Mouse (Mus musculus) heart, postnatal 14 days (tissue): ENCODE data around the gene Aoc1. TPM values are rescaled to one million over a fixed set of nuclear protein-coding genes. Genes with fewer than 3 reads are reported as not detected.
A peak's percentile ranks its signal among the peaks of the same experiment; 100 is the strongest.

Experiments used
- DNase-seq, 2 experiments: peaks; one replicate each; pipeline ENCODE4 v3.0.0; 2021 to 2022
- intact Hi-C: fragments of 180-260 bp; cut with DNase I; formaldehyde crosslinking; loops from one replicate; pipeline ENCODE4 v1.15.1; 2025
- long read RNA-seq, 2 experiments: library from polyadenylated mRNA; stranded (forward); transcript quantifications; one replicate each; pipeline ENCODE4 v2.0.0; 2021
- total RNA-seq, 2 experiments: library from RNA; stranded (reverse); gene quantifications; 2 replicates each; pipeline ENCODE4 v1.2.3; 2021

Gene Aoc1
- total RNA-seq: not detected
- long read RNA-seq, experiment 1: 0 reads
- long read RNA-seq, experiment 2: 0 reads

- DNase-seq: no peak
Observed at GRCm38 (mm10) chr6:48872596-48872995, at the start of gene Aoc1. Gene Aoc1, plus strand, starts transcription at chr6:48872896.

GRCm38 (mm10) chr6:48825016-48825415 lies 47.7 kb upstream of the Aoc1 start:
- intact Hi-C loops: no loop called here
- no peak for DNase-seq

More at GRCm38 (mm10) chr6:48872596-48872995, at the start of gene Aoc1:
- intact Hi-C loops: no loop called here

- DNase-seq: no peak
- intact Hi-C loops: no loop called here
Observed at GRCm38 (mm10) chr6:48828976-48829375, 43.7 kb upstream of the Aoc1 start.

- intact Hi-C loops: no loop called here
- no peak for DNase-seq
Observed at GRCm38 (mm10) chr6:48829651-48830050, 43.0 kb upstream of the Aoc1 start.

- DNase-seq: no peak
- intact Hi-C loops: no loop called here
Observed at GRCm38 (mm10) chr6:48830241-48830640, 42.5 kb upstream of the Aoc1 start.

- intact Hi-C loops: no loop called here
- no peak for DNase-seq
Observed at GRCm38 (mm10) chr6:48831141-48831540, 41.6 kb upstream of the Aoc1 start.

GRCm38 (mm10) chr6:48832426-48832825 lies 40.3 kb upstream of the Aoc1 start:
- DNase-seq: no peak
- intact Hi-C loops: no loop called here

GRCm38 (mm10) chr6:48833515-48833914 lies 39.2 kb upstream of the Aoc1 start:
- intact Hi-C loops: no loop called here

GRCm38 (mm10) chr6:48835241-48835640 lies 37.5 kb upstream of the Aoc1 start:
- intact Hi-C loops: no loop called here
- no peak for DNase-seq

More at GRCm38 (mm10) chr6:48833515-48833914, 39.2 kb upstream of the Aoc1 start:
- no peak for DNase-seq

- intact Hi-C loops: no loop called here
- no peak for DNase-seq
Observed at GRCm38 (mm10) chr6:48836146-48836545, 36.5 kb upstream of the Aoc1 start.

- no peak for DNase-seq
- intact Hi-C loops: no loop called here
Observed at GRCm38 (mm10) chr6:48837516-48837915, 35.2 kb upstream of the Aoc1 start.

- intact Hi-C loops: no loop called here
- DNase-seq: no peak
Observed at GRCm38 (mm10) chr6:48838321-48839080, 34.2 kb upstream of the Aoc1 start.

GRCm38 (mm10) chr6:48840371-48840969 lies 32.2 kb upstream of the Aoc1 start, which contains the start of gene Tmem176a:
Gene Tmem176a, plus strand, starts transcription at chr6:48840919.
- intact Hi-C loops: no loop called here
- peak; percentile 45 to 64 for DNase-seq

- intact Hi-C loops: no loop called here
- peak; percentile 90 to 95 for DNase-seq
Observed at GRCm38 (mm10) chr6:48840973-48841625, 31.6 kb upstream of the Aoc1 start, which contains the start of gene Tmem176b. Gene Tmem176b, minus strand, starts transcription at chr6:48841496.

- peak; percentile 35 to 47 for DNase-seq
- intact Hi-C loops: no loop called here
Observed at GRCm38 (mm10) chr6:48842111-48842842, 30.4 kb upstream of the Aoc1 start.

GRCm38 (mm10) chr6:48845086-48845485 lies 27.6 kb upstream of the Aoc1 start:
- DNase-seq: no peak
- intact Hi-C loops: no loop called here

- peak; percentile 50 to 61 for DNase-seq
- intact Hi-C loops: no loop called here
Observed at GRCm38 (mm10) chr6:48851820-48852491, 20.7 kb upstream of the Aoc1 start.

- no peak for DNase-seq
- intact Hi-C loops: loop anchor here (1.0 kb wide), 1 partner anchor 36 kb away; no protein-coding TSS in a partner anchor
Observed at GRCm38 (mm10) chr6:48854155-48854554, 18.5 kb upstream of the Aoc1 start.

GRCm38 (mm10) chr6:48857613-48858302 lies 14.9 kb upstream of the Aoc1 start:
- intact Hi-C loops: loop anchor here (1.0 to 5.0 kb wide), 3 partner anchors 39 to 210 kb away; partner anchors contain the start of gene Gimap8
- DNase-seq: no peak
